Mouse (Mus musculus) testis, adult 2 months (tissue): ENCODE results near the gene Upb1.

Experiments used
- CTCF ChIP-seq: fragments of 200-500 bp; IDR thresholded peaks from 2 replicates; pipeline ENCODE4 v1.5.1; 2012; ENCODE audit warnings: low read depth, mild to moderate bottlenecking, inconsistent platforms, low read length, moderate library complexity; ENCODE audit not compliant: control insufficient read depth, insufficient read depth, insufficient replicate concordance
- POLR2A ChIP-seq: fragments of 200-500 bp; IDR thresholded peaks from 2 replicates; pipeline ENCODE4 v1.6.1; 2012; ENCODE audit warnings: low read depth, mild to moderate bottlenecking, inconsistent platforms, low read length, moderate library complexity; ENCODE audit not compliant: control insufficient read depth

DNA sequence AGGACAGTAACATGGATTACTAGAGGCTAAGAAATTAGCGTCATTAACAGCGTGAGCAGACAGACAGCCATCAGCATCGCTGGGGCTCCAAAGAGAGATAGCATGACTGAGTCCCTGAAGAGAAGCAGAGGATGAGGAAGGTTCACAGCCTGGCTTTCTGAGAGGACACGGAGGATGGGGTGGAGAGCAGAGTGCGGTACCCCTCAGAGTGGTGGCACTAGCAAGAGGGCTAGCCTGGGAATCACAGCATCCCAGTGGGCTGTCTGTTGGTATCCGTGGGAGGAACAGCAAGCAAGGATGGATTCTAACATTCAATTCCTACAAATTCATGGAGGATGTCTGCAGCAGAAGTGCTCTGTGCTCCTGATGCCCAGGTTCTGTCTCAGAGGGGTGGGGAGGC lies 83.2 kb downstream of the Upb1 start:
- no peak for TF ChIP-seq POLR2A
- no peak for TF ChIP-seq CTCF
